Mouse (Mus musculus) kidney, embryonic 16.5 days (tissue): ENCODE data around the gene Gm6904. TPM values are rescaled to one million over a fixed set of nuclear protein-coding genes. Genes with fewer than 3 reads are reported as not detected.

Experiments used
- polyA plus RNA-seq: library from polyadenylated mRNA; unstranded; fragments of >200 nt; fragmentation: Nextera tagmentation; extraction: Ambion mirVana; gene quantifications from 2 replicates; pipeline ENCODE4 v1.2.1, GENCODE M21; 2015

Gene Gm6904
- polyA plus RNA-seq, 1 experiment from 2014 or later: not detected

Other genes with a start within 250 kb of the Gm6904 start
- not detected in 2 replicates for gene 1700129C05Rik, start 117.3 kb downstream of the Gm6904 start, polyA plus RNA-seq
- not detected in 2 replicates for gene Gm5142, start 81.5 kb downstream of the Gm6904 start, polyA plus RNA-seq
- gene Rcbtb1, start 59.0 kb downstream of the Gm6904 start, polyA plus RNA-seq: 64.2 and 65.0 TPM in 2 replicates
- gene Phf11a, start 37.3 kb upstream of the Gm6904 start, polyA plus RNA-seq: 0.11 TPM in 1 of 2 replicates, not detected in the other
- 0.51 and 1.2 TPM in 2 replicates for gene Phf11b, start 81.1 kb upstream of the Gm6904 start, polyA plus RNA-seq
- gene Phf11d, start 105.3 kb upstream of the Gm6904 start, polyA plus RNA-seq: 0.91 and 1.3 TPM in 2 replicates
- 0.50 and 0.74 TPM in 2 replicates for gene Phf11c, start 135.2 kb upstream of the Gm6904 start, polyA plus RNA-seq
- gene Setdb2, start 180.7 kb upstream of the Gm6904 start, polyA plus RNA-seq: 10.2 and 10.7 TPM in 2 replicates
- 43.6 and 43.7 TPM in 2 replicates for gene Cab39l, start 180.8 kb upstream of the Gm6904 start, polyA plus RNA-seq